Mouse (Mus musculus) neutrophil, adult 59 days (primary cell): ENCODE results near the gene Prr3. TPM values are rescaled to one million over a fixed set of nuclear protein-coding genes. Genes with fewer than 3 reads are reported as not detected.

ENCODE experiments used
- total RNA-seq, 2 experiments: library from RNA; stranded (reverse); gene quantifications; 1 replicate in 1 of 2; 2 replicates in 1 of 2; pipeline ENCODE4 v1.2.4; 2023

Prr3 gene
- 10 to 100 TPM; 25.9 to 32.6 TPM for total RNA-seq

GRCm38 (mm10) chr17:35979401-35980362, at the start of gene Prr3, which contains the start of gene Gnl1:
Prr3 (minus strand) TSS chr17:35980236.
Gnl1 (plus strand) TSS chr17:35979851.

DNA sequence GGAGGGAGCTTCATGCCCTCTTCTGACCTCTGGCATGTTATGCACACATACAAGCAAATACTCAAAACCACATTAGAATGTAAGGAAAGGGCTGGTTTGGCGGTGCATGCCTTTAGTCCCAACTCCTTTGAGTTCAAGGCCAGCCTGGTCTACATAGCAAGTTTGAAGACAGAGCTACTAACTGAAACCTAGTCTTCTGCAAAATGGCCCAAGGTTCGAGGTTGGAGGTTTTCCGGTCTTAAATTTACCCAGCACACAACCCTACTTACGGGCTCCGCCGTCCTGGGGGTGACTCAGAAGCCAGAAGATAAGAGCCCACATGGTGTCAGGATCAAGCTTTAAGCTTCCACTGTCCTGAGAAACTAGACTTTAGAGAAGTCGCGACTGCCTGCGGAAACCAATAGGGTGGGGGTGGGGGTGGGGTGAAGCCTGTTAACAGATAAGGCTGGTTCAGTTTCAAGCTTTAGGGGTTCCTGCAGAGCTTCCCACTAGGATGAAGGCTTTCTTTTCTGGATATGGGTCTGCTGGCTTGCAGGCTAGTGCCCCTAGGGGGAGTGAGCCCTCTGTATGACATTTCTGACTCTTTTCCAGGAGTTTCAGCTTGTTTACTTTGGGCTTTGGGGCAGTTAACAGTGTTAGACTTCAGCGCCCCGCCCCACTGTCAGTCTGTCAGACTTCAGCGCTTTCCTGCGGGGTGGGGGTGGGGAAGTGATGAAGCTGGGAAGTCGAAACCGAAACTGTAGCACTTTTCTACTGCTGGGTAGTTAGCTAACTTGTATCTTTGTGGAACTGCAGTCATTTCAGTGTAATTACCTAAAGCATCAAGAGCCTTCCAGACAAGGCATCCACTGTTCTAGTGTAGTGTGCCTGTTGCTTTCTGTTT, 40.4 kb upstream of the Prr3 start, which contains the start of gene H2-T24:
Gene H2-T24, minus strand, starts transcription at position 370 of the 883 bp plus-strand sequence.

DNA sequence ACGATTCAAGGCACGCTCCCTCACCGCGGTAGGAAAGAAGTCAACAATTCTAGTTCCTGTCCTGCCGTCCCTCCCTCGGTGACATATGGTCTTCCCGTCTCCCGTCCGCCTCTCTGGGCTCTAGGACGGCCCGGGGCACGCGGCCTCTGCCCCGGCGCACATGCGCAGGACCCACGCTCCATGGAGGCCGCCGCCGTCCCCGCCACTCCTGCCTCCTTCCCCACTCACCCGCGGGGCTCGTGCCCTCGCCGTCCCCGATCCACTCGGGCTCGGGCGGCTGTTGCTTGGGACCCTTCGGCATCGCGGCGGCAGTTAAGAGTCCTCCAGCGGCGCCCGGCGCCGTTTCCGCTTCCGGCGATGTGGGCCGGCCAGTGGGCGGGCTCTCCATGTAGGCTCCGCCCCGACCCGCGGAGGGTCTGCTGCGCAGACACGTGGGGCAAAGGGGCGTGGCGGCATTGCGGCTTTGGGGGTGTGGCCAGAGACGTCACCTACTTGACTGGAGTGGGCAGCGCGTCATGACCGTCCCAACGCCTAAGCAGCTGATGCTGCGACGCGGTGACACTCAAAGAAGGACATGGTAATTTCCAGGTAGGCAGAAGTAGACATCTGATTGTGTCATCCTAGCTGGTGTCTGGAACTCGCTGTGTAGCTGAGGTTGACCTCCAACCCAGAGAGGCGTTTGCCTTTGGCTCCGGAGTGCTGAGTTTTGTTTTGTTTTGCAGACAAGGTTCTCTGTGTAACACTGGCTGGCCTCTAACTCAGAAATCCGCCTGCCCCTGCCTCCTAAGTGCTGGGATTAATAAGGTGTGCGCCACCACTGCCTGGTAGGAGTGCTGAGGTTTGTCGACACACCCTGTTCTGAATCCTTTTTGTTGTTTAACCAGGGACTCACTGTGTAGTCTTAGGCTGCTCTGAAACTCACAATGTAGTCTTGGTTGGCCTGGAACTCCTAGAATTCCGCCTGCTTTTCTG, 10.3 kb downstream of the Prr3 start, which contains the start of gene Abcf1:
Gene Abcf1, minus strand, starts transcription at position 344 of the 972 bp plus-strand sequence.

Other genes starting within 250 kb of the Prr3 start
- gene Ier3, start 158.6 kb downstream of the Prr3 start, total RNA-seq, result 100 to 1,000 TPM; 115 to 121 TPM
- gene Flot1, start 157.0 kb downstream of the Prr3 start, total RNA-seq, result 100 to 1,000 TPM; 181 to 198 TPM
- gene Tubb5, start 141.9 kb downstream of the Prr3 start, total RNA-seq, result 100 to 1,000 TPM; 449 to 487 TPM
- gene Mdc1, start 138.7 kb downstream of the Prr3 start, total RNA-seq, result 10 to 100 TPM; 33.5 to 33.9 TPM
- 10 to 100 TPM; 40.8 to 50.0 TPM for gene Nrm, start 118.9 kb downstream of the Prr3 start, total RNA-seq
- gene Ppp1r18, start 114.6 kb downstream of the Prr3 start, total RNA-seq, result 100 to 1,000 TPM; 291 to 293 TPM
- 10 to 100 TPM; 63.4 to 68.3 TPM for gene Dhx16, start 100.4 kb downstream of the Prr3 start, total RNA-seq
- gene 2310061I04Rik, start 82.8 kb downstream of the Prr3 start, total RNA-seq, result 10 to 100 TPM; 12.1 to 14.2 TPM
- gene Atat1, start 70.2 kb downstream of the Prr3 start, total RNA-seq, result 10 to 100 TPM; 13.1 to 14.4 TPM
- 10 to 100 TPM; 18.4 to 21.4 TPM for gene Mrps18b, start 63.8 kb downstream of the Prr3 start, total RNA-seq
- 100 to 1,000 TPM; 100 to 125 TPM for gene Ppp1r10, start 63.8 kb downstream of the Prr3 start, total RNA-seq
- 10 to 100 TPM; 73.8 to 79.6 TPM for gene Abcf1, start 10.5 kb downstream of the Prr3 start, total RNA-seq
- gene Gnl1, start 385 bp downstream of the Prr3 start, total RNA-seq, result 10 to 100 TPM; 43.5 to 46.4 TPM
- gene H2-T24, start 40.3 kb upstream of the Prr3 start, total RNA-seq, result 10 to 100 TPM; 34.9 to 43.5 TPM
- 100 to 1,000 TPM; 154 to 159 TPM for gene H2-T23, start 52.6 kb upstream of the Prr3 start, total RNA-seq
- gene H2-T22, start 62.5 kb upstream of the Prr3 start, total RNA-seq, result 10 to 100 TPM; 28.5 to 30.4 TPM
- under 1 TPM in 1 of 2 experiments, not detected in 1; 0.24 TPM for gene Gm6034, start 62.7 kb upstream of the Prr3 start, total RNA-seq
- gene Gm11127, start 78.1 kb upstream of the Prr3 start, total RNA-seq, result 10 to 100 TPM; 26.6 to 29.0 TPM
- under 1 TPM; 0.44 to 0.82 TPM for gene Gm19684, start 141.4 kb upstream of the Prr3 start, total RNA-seq
- under 1 TPM; 0.82 to 0.86 TPM for gene Gm7030, start 149.2 kb upstream of the Prr3 start, total RNA-seq
- gene Gm8909, start 188.3 kb upstream of the Prr3 start, total RNA-seq, result not detected
- not detected for gene H2-T3, start 210.1 kb upstream of the Prr3 start, total RNA-seq